Mouse (Mus musculus) ovary, adult 18-20 months (tissue): ENCODE data around the gene Emilin3.

Experiments
- DNase-seq: peaks from one replicate; pipeline ENCODE4 v3.0.0; 2022; ENCODE audit warnings: low spot score, mixed read lengths

Gene Emilin3

DNA sequence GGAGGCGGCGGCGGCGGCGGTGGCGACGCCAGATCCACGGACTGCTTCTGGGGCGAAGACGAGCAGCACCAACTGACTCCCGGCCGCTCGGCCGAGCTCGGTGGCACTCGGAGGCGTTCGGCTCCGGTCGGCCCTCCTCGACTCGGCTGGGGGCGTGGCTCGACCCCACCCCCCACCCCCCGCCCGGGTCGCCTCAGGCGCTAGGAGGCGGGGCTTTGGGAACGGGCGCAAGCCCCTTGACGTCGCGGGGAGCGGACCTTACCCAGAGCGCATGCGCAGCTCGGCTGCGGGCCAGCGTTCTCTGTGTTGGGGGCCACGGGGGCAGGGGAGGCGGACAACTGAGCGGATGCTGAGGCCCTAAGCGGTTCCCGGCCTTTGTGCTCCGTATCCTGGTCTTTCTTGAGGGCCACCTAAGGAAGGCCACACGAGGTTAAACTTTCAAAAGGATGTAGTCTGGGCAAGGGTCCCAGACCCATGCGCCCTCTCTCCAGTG is 39.2 kb downstream of the Emilin3 start, which contains the start of gene Zhx3:
Gene Zhx3 (minus strand): TSS at position 109 of the 493 bp plus-strand sequence.
- DNase-seq, result peak; percentile 91

GRCm38 (mm10) chr2:160872395-160872794 is 39.7 kb downstream of the Emilin3 start:
- DNase-seq, result peak; percentile 53

- DNase-seq, result no peak
Measured at GRCm38 (mm10) chr2:160871310-160871709, 40.8 kb downstream of the Emilin3 start.

DNA sequence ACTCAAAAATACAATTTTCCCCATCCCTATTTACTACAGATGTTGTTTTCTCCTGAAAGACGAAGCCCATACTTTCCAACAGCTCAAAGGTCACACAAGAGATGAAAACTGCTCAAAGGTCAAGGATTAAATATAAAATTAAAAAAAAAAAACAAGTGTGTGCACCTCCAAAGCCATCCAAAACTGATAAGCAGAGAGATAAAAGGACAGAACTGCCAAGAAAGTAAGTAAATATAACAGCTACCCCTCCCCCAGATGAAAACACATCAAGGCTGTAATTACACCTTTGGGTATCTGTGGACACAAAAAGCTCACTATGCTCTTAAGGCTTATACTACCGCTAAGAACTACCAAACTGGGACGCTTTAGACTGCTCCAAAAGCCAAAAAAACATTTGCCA is 42.7 kb downstream of the Emilin3 start:
- no peak for DNase-seq

DNA sequence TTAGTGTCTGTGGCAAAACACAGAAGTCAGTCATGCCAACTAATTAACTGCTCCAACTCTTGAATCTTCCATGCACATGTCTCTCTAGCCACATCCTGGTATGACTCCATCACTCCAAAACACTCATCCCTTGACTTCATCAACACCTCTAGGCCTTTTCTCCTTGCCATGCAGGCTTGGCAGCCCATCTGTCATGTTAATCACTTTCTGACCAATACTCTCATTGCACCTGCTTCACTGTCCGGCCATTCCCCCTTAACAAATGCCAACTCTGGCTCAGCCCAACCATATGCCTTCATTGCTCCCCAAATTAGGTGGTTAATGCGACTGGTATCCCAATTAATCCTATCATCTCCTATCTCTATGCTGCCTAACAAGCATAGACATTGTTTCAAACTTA is 46.9 kb downstream of the Emilin3 start:
- DNase-seq, result no peak

DNA sequence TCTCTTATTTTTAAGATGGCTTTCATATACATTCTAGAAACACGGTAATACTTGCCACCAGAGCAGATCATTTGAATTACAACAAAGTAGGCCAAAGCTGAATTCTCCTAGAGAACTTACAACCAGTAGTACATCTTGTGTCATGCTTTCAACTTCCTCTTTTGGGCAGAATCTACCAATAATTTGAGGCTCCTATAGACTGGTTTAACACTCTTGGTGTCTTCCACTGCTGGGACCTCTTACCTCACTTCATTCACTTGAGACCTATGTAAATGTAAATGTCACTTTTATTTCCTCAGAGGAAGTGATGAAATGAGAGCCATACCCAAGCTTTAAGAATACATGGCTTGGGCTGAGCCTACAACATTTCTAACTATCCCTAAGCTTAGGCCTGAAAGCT is 48.0 kb downstream of the Emilin3 start:
- DNase-seq, result no peak

- no peak for DNase-seq
Measured at GRCm38 (mm10) chr2:160860363-160860762, 51.8 kb downstream of the Emilin3 start.
